Mouse (Mus musculus) fat pad, adult 2 months (tissue): ENCODE data around the gene Sema3g.
A peak's percentile ranks its signal among the peaks of the same experiment; 100 is the strongest.

Experiments
- DNase-seq: peaks from one replicate; pipeline ENCODE4 v3.0.0-alpha.2; 2011; ENCODE audit warnings: low read depth, low spot score; ENCODE audit errors: extremely low read depth

Gene Sema3g

DNA sequence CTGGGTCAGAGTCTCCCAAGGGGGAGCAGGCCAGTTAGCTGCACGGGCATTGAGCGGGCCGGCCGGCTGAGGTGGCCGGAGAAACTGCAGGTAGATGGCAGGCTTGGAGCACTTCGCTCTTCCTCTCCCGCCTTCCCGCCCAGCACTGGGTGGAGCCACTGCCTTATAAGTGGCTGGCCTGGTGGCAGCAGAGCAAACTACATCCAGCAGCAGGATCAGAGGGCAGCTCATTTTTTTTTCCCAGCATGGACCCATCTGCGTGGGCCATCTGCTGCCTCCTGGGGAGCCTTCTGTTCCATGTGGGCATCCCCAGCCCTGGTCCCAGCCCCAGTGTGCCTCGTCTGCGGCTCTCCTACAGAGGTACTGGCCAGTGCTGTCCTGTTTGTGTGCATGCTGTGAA, at the start of gene Sema3g:
Gene Sema3g, plus strand, starts transcription at position 195 of the 400 bp plus-strand sequence.
- DNase-seq = no peak

DNA sequence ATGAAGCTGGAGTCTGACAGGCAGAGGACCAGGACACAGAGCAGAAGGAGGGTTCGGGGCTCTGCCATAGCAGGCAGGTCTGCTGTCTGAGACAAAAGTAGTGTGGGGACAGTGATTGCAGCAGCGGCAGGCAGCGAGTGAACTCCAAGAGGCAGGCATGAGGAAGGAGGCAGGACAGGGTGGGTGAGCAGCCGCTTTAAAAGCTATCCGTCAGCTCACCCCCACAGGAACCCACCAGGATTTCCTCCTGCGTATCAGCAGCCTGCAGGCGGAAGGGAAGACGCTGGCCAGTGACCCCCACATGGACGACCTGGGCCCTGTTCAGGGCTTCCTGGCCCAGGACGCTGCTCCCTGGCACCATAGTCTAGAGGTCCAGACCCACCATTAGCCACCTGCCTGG, 49.2 kb upstream of the Sema3g start, which contains the start of gene Stab1:
Gene Stab1, minus strand, starts transcription at position 217 of the 400 bp plus-strand sequence.
- no peak for DNase-seq

DNA sequence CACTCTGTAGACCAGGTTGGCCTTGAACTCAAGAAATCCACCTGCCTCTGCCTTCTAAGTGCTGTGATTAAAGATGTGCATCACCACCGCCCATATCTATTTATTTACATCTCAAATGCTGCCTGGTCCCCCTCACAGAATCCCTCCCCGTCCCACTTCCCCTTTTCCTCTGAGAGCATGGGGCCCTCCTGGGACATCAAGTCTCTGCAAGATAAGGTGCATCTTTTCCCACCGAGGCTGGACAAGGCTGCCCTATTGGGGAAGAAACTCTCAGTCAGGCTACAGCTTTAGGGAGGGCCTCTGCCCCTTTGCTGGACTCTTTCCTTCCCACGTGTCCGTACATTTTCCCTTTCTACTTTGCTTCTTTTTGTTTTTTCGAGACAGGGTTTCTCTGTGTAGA, 48.2 kb upstream of the Sema3g start:
- DNase-seq = no peak

DNA sequence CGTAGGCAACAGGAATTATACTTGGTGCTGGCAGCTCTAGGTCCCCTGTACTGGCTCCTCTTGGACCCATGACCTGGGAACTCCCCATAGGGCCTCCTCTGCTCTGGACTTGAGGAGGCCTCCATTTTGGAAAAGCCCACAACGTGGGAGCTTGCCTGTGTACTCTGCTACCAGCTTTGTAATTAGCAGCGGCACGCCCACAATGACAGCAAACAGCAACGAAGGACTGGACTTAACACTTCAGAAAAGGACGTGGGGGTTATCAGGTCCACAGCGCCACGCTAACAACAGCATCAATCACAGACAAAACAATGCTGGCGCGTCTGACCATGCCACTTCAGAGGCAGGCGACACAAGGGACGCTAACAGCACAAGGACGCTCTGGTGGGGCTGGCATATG, 46.7 kb upstream of the Sema3g start:
- DNase-seq = no peak

DNA sequence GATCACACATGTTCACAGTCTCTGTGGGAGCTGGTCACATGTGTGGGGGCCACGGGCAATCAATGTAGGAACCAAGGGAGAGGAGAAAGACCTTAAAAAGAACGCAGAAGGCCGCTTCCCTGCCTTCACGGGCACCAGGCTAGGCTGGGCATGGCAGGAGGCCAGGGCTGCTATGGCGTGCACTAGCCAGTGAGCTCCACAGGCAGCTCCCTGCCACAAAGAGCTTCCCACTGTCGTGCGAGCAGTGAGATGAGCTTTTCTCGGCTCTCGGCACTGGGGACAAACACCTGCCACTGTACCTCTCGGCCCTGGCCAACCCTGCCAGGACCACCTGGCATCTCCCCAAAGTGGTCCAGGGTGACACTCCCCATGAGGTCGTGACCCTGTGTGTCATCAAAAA, 46.3 kb upstream of the Sema3g start:
- no peak for DNase-seq

DNA sequence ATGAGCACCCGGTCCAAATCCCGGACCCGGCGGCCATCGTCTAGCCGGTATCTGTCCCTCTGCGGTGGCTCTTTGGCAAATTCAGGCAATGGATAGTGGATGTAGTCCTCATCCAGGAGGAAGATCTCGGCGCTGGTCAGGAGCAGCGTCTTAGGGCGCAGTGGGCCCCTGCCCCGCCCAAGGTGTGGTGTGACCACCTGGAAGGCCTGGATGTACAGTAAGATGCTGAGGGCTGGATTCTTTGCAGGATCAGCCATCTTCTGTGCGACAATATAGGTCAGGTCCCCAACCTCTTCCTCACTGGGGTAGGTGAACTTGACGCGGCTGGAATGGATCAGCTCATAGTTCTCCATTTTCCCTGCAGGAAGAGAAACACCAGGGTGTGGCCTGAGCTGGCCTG, 45.8 kb upstream of the Sema3g start:
- DNase-seq = no peak

DNA sequence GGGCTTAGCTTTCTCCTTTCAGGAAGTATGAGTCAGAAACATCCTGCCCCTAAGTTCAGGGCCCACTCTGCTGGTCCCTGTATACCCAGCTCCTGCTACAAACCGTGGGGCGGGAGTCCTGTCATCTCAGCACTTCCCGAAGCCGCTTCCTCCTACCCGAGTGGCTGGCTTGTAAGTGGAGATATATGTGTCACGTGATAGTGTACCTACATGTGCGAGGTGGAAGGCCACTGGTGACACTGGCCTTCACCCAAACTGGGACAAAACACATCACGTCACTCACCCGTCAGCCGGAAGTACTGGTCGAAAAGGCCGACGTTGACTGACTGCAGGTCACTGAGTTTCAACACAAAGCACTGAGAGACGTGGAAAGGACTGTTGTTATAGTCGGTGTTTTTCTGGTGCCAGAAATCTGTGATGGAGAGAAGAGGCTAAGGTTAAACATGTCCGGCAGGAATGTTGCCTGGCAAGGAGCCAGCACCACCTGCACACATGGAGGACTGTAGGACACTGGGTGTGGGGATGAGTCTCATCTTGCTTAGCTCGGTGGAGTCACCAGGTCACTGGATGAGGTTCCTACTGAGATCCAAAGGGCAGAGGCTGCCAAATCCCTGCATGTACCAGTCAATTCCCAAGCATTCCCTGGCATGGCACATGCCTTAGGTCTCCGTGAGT, 44.7 kb upstream of the Sema3g start:
- DNase-seq = no peak

DNA sequence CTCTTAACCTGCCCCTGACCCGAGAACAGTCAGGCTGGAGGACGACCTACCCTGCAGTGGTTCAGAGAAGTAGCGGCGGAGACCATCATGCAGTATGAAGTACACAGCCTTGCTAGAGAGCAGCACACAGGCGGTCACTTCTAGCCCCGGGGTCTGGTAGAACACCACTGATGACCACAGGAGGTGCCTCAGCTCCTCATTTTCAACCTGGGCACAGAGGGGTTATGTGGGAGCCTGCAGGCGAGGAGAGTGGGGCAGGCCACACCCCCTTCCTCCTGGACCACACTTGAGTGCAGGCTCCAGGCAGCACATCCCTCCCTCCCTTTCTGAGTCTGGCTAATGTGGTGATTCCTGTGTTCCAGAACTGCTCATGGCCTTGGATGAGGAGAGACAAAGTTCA, 44.1 kb upstream of the Sema3g start:
- DNase-seq = no peak

DNA sequence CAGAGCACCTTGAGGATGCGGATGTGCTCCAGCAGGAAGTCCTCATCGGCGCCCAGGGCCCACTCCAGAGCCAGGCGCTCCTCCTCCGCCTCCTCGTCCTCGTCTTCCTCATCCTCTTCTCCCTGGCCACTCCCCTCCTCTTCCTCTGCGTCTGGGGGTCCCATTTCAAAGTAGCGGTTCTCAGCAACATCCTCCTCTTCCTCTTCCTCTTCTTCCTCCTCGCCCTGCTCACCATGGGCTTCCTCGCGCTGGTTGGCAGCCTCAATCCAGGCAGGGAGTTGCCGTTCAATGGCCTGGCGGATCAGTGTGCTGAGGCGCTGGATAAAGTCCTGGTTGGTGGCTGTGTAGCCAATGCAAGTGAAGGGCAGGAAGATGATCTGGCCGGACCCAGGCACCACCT, 40.4 kb upstream of the Sema3g start:
- DNase-seq = no peak

DNA sequence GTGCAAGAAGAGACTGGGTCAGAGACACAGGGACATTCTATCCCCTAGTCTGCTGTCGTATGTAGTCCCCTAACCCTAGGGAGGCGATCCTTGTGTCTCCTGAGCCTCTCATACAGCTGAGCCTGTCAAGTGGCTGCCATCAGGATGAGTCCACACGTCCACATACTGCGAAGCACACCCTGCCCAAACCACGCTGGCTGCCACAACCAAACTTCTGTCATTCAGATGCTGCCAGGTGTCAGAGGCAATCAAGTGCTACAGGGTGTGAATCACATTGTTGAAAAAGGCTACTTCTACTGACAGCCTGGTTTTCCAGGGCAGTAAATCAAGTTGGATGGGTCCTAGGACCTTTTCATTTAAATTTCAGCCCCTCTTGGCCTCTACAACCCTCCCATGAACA, 39.9 kb upstream of the Sema3g start:
- no peak for DNase-seq

DNA sequence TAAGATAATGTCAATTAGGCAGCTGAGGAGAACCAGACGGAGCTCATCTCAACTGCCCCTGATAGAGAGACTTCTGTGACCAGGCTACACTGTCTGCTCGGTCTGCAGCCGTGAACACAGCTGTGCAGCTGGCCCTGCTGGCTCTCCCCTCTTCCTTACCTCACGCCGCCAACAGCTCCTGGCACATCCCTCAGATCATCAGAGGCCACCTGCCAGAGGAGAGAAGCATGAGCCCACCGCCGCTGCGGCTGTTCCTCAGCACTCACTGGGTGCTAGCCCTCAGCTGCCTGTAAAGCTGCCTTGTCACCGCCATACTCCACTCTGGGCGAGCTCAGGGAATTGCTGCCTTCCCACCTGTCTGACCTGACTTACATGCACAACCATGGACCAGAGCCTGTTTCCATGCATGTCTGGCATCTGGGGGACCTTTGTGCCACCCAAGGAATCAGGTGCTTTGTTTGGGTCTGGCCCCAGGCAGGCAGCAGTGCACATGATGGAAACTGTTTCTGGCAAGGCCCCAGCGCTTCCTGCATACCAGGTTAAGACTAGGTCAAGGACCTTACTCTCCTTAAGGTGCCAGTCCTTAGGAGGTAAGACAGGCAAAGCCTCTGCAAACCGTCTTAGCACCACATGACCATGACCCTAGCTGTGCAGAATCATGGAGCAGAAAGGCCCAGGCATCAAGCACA, 37.8 kb upstream of the Sema3g start:
- no peak for DNase-seq

DNA sequence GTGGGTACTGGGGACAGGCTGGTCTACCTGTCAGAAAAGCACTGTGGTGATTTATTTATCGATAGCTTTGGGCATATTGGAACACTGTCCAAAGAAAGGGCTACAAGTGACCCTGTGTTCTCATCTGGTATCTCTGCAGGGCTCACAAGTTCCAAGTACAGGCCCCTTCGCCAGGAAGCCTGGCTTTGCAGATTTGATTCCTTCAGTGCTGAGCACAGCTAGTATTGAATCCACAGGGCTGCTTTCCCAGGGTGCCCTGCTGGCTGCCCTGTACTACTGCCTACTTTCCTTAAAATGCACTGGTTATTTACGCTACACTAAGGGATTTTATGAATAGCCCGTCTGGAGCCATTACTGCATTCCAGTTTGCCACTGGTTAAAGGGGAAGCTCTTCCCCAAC, 36.1 kb upstream of the Sema3g start:
- no peak for DNase-seq

DNA sequence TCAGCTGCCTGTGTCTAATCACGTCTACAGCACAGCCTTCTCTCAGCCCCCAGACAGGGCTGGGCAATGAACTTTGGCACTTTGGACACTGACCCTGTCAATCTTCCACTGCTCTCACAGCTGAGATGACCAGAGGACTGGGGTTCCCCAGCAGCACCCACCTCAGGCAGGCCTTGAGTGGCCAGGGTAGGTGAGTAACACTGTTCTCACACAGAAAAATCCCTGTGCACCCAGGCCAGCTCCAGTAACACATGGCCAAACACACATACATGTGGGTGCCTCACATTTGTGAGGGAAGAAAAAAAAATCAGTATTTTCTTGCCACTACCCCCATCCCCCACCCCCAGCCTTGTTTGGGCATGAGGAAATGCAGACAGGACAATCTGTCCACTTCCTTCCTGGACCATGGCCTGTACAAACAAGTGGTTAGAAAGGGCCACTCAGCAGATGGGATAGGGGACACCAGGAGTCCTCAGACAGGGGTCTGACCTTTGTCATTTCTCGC, 34.8 kb upstream of the Sema3g start:
- no peak for DNase-seq

DNA sequence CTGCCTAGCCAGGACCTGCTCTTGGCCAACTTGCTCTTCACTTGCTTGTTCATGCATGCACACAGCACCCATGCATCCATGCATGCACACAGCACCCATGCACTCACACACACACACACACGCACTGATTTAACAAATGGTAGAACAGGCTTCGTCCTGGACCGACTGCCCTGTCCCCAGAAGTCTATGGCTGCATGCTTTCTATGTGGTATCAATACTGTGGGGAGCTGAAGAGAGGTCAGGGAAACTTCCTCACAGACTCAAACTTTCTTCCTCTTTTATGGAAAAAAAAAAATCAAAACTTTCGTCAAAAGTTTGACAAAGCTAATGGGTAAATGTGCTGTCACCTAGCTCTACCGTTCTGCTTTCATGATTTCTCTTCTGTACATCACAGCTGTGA, 34.1 kb upstream of the Sema3g start:
- no peak for DNase-seq

DNA sequence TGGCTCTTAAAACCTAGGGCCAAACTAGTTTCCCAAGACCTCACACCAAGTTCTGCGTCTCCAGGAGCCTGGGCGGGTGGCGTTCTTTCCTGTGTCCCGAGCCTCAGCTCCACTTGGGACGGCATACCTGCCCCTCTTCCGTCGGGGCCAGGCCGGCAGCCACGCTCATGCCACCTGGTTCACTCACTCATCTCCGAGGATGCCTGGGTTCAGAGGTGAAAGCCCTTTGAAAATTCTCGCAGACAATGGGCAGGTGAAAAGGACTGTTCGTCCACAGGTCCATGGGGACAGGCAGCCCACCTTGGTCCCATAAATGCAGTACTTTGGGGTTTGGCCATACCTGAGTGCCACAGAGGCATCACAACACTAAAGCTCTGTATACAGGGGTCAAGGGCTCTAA, 33.5 kb upstream of the Sema3g start:
- no peak for DNase-seq

DNA sequence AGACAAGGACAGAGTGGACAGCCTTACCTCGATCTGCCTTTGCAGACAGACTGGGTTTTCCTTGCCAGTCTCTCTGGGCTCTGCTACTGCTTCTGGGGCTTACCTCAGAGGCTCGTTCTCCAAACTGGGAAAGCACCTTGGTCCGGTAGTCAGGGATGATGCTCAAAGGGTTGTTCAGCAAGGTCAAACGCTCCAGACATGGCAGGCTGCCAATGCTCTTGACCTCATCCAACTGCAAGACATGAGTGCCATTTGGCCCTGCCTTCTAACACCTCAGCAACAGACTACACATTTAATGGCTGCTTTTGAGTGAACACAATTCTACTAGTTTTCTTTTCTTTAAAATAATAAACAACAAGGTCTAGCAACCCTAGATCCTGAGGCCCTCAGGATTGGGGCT, 31.0 kb upstream of the Sema3g start:
- DNase-seq = no peak

DNA sequence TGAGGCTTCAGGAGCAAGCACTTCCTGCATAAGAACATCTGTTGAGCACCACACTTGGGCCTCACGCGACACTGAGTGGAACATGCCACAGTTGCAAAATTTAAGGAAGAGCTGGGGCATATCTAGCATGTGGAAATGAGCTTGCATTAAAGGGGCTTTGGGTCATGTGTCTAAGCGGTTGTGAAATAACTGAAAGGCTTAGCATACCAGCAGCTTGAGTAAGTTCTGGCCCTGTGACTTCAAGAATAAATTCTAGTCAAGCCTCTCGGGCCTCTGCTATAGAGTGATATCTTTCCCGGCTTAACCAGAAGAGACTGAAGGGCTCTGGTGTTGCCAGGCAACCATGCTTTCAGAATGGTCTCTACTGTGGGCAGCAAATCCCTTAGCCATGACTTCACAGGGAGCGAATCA, 28.9 kb upstream of the Sema3g start:
- DNase-seq = no peak

DNA sequence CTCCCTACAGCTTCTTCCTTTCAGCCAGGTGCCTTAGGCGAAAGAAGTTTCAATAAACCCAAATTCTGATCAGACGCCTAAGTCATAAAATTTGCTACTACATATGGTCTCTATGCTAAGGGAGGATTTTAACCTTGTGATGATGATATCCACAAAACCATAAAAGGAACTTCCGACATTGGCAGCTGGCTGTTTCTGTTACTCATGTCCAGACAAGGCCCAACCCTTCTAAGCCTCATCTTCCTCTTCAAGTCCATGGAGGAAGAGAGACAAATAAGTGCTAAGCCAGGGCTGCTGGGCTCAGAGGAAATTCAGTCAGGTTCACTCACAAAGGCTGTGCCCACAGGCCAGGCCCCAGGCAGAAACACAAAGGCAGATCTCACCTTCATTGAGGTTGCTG, 28.3 kb upstream of the Sema3g start:
- no peak for DNase-seq

DNA sequence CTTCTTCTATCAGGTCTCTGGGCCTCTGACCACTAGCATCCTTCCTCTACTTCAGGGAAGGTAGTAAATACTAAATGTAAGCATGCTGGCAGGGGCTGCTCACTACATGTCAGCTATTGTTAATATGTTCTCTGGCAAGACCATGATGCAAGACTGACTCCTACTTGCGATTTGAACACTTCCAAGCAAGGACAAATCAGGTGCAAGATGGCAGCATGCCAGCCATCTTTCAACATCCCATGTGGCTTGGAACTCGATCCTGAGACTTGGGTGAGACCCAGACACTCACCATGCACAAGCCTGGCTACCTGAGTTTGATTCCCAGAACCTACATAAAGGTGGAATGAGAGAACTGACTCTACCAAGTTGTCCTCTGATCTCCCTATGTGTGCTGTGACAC, 25.7 kb upstream of the Sema3g start:
- peak; percentile 75 for DNase-seq

DNA sequence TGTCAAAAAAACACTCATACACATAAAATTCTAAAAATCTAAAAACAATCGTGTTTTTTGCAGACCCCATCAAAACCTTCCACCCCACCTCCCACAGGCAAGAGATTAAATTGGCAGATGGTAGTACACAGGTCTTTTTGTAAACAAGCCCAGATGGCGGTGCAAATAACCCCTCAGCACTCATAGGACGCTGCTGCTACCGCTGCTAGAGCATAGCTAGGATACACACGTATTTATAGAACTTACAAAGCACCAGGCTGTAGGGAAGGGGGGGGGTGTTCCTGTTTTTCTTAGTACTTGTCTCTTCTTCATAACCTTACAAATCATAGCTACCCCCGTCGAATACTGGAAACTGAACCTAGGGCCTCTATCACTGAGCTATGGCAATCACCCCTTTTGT, 23.9 kb upstream of the Sema3g start:
- DNase-seq = no peak

DNA sequence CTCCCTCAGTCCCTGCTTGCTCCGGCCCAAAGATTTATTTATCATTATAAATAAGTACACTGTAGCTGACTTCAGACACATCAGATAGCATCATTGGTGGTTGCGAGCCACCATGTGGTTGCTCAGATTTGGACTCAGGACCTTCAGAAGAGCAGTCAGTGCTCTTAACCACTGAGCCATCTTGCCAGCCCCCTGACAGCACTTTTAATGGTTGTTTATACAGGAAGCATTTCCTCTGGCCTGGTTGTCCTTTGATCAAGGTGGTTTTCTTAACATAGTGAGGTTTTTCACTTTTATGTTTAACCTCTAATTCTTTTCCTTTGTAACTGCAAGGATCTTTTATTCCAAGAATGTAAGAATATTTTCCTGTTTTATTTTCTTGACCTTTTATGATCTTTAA, 23.2 kb upstream of the Sema3g start:
- DNase-seq = no peak

DNA sequence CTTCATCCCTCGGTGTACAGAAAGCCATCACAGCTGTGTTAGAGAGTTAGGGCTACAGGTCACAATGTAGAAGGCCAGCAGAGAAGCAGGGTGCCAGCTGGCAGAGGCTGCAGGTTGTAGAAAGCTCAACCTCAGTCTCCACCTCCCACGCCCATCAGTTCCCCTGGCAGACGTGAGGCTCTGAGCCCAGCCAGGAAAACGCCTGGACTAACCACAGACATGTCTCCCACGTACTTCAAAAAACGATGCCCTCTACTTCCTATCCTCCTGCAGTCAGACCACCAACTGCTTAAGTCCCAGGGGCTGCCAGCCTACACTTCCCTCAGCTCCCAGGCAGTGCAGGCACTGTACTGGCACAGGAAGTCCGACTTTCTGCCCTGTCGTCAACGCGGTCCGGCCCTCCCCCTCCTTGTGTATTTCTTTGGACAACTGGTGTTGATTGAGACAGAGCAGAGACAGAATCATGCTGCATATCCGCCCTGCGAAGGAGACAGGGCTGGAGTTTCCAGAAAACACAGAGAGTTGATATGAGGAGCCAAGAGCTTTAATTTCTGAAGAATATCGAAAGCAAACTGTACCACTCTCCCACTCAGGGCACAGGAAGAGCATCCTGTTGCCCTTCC, 22.7 kb upstream of the Sema3g start:
- peak; percentile 84 for DNase-seq
